Mouse (Mus musculus): ENCODE measurements around the gene Mkrn1. TPM values are rescaled to one million over a fixed set of nuclear protein-coding genes. Genes with fewer than 3 reads are reported as not detected.
A peak's percentile ranks its signal among the peaks of the same experiment; 100 is the strongest.

Gene Mkrn1
- polyA plus RNA-seq, 1 experiment from 2014 or later, result 55.7 TPM

DNA sequence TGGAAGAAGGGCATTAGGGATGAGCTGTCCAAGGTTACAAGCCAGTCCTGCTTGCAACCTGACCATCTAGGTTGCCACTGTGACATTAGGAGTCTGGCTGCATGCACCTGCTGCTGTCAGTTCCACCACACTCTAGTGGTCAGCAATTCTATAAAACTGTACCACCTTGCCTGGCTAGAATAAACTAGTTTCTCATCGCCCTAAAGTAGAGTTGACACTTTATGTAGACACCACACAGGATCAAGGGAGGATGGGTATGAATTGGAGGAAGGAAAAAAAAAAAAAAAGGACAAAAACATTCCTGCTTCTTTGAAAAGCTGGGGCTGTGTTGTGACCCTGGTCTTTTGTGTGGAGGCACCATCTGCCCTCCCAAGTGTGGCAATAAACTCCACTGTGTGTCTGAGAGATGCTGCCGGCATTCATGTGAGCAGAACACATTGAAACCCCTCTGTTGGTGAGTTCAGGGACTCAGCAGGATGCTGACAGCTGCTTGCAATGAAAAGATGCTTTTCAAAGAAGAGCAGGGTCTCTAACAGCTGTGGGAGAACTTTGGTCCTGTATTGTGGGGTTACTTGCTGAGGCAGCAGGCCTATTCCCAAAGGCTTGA is 14.7 kb upstream of the Mkrn1 start:
- Histone ChIP-seq H3K9me3 (replicated peaks; ENCODE audit: control insufficient read depth, low read length) (no peaks in the 10 kb centered on the region), H3K4me1 (ENCODE audit: control insufficient read depth, insufficient read depth, low read length) (no peaks in the 10 kb centered on the region), H3K4me3 (ENCODE audit: low read depth, low read length) (no peak overlapping the region), H3K9ac (replicated peaks; ENCODE audit: low read length) (no peak overlapping the region), H3K27me3 (ENCODE audit: control insufficient read depth, insufficient read depth, low read length) (no peaks in the 10 kb centered on the region), H3K27ac (replicated peaks; ENCODE audit: low read depth, low read length) (no peak overlapping the region), H3K4me2 (ENCODE audit: low read depth, low read length) (no peak overlapping the region), H3K36me3 (replicated peaks; ENCODE audit: control insufficient read depth, insufficient read depth, low read depth, low read length) (no peaks in the 10 kb centered on the region)
- ATAC-seq (replicated peaks; ENCODE audit: insufficient number of reproducible peaks, low FRiP score, low TSS enrichment, low read depth) (no peak; the same call in 1 of the 2 replicates), DNase-seq (ENCODE audit: low spot score) (peak; percentile 5)
- WGBS, result 59% methylated on average over 2 of the region's 2 CpGs

DNA sequence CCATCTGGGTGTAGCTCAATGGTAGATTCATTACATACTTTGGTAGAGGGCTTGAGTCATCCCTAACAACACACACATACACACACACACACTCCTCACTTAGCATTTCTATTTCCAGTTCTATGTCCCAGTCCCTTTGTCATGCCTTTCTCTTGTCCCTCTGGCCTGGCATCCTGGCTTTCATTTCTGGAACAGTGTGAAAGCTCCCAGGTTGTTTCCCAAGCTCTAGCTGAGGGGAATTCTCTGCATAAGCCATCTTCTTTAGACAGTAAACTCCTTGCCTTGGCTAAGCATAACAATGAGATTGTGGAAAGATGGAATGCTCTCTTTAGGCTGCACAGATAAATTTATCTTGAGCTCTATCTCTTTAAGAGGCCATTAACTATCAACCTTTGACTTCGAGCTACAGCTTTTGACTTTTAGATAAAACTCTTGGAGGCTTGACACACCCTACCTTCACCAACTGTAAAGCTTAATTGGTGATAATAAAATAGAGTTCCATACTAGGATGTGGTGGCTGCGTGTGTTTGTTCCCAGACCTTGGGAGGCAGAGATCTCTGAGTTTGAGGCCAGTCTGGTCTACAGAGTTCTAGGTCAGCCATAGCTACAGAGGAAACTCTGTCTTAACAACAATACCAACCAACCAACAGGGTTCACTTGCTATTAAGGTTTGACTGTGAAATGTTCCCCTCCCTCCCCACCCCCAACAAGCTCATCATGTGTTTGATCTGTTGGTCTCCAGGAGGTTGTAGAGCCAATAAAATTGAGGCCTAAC is 14.0 kb upstream of the Mkrn1 start:
- no peak overlapping the region for H3K4me2 ChIP-seq (ENCODE audit: low read depth, low read length)
- no peaks in the 10 kb centered on the region for H3K36me3 ChIP-seq (replicated peaks; ENCODE audit: control insufficient read depth, insufficient read depth, low read depth, low read length)
- H3K4me3 ChIP-seq (ENCODE audit: low read depth, low read length), result no peak overlapping the region
- DNase-seq (ENCODE audit: low spot score) (no peak), ATAC-seq (replicated peaks; ENCODE audit: insufficient number of reproducible peaks, low FRiP score, low TSS enrichment, low read depth) (no peak)
- H3K27ac ChIP-seq (replicated peaks; ENCODE audit: low read depth, low read length), result no peak overlapping the region
- H3K27me3 ChIP-seq (ENCODE audit: control insufficient read depth, insufficient read depth, low read length), result no peaks in the 10 kb centered on the region
- no peaks in the 10 kb centered on the region for H3K9me3 ChIP-seq (replicated peaks; ENCODE audit: control insufficient read depth, low read length)
- no peaks in the 10 kb centered on the region for H3K4me1 ChIP-seq (ENCODE audit: control insufficient read depth, insufficient read depth, low read length)
- no peak overlapping the region for H3K9ac ChIP-seq (replicated peaks; ENCODE audit: low read length)
- WGBS, result 76% methylated on average over 2 of the region's 2 CpGs

DNA sequence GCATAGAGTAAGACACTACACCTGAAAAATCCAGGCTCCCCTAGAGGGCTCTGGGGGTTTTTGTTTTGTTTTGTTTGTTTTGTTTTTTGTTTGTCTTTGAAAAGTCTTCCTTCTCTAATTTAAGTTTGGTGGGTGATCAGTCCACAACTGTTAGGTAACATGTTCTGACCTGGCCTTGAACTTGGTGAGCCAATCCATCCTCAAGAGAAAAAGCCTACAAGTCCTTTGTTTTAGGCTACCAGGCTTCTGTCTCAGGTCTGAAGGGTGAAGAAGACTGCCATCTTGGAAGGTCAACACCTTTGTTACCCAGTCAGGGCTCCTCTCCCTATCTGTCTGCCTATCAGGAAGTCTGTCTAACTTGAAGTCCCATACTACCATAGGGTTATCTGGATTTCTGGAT is 13.4 kb upstream of the Mkrn1 start:
- Histone ChIP-seq H3K27me3 (ENCODE audit: control insufficient read depth, insufficient read depth, low read length) (no peaks in the 10 kb centered on the region), H3K36me3 (replicated peaks; ENCODE audit: control insufficient read depth, insufficient read depth, low read depth, low read length) (no peaks in the 10 kb centered on the region), H3K9ac (replicated peaks; ENCODE audit: low read length) (no peak overlapping the region), H3K27ac (replicated peaks; ENCODE audit: low read depth, low read length) (no peak overlapping the region), H3K4me1 (ENCODE audit: control insufficient read depth, insufficient read depth, low read length) (no peaks in the 10 kb centered on the region), H3K4me2 (ENCODE audit: low read depth, low read length) (no peak overlapping the region), H3K9me3 (replicated peaks; ENCODE audit: control insufficient read depth, low read length) (no peaks in the 10 kb centered on the region), H3K4me3 (ENCODE audit: low read depth, low read length) (no peak overlapping the region)
- DNase-seq (ENCODE audit: low spot score), result no peak
- no peak for ATAC-seq (replicated peaks; ENCODE audit: insufficient number of reproducible peaks, low FRiP score, low TSS enrichment, low read depth)

DNA sequence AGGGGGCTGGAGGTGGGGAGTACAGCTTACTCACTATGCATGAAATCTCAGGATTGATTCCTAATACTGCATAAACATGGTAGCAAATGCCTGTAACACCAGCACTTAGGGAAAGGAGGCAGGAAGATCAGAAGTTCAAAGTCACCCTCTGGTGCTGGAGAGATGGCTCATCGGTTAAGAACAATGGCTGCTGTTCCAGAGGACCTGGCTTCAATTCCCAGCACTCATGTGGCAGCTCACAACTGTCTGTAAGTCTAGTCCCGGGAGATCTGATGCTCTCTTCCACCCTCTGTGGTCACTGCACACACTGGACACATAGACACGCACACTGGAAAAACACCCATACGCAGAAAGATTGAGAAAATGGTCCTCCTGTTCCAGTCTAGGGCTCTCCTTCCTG is 12.9 kb upstream of the Mkrn1 start:
- DNase-seq (ENCODE audit: low spot score) (no peak), ATAC-seq (replicated peaks; ENCODE audit: insufficient number of reproducible peaks, low FRiP score, low TSS enrichment, low read depth) (no peak)
- no peaks in the 10 kb centered on the region for H3K36me3 ChIP-seq (replicated peaks; ENCODE audit: control insufficient read depth, insufficient read depth, low read depth, low read length)
- H3K9me3 ChIP-seq (replicated peaks; ENCODE audit: control insufficient read depth, low read length), result no peaks in the 10 kb centered on the region
- H3K27ac ChIP-seq (replicated peaks; ENCODE audit: low read depth, low read length), result no peak overlapping the region
- no peak overlapping the region for H3K4me3 ChIP-seq (ENCODE audit: low read depth, low read length)
- H3K9ac ChIP-seq (replicated peaks; ENCODE audit: low read length), result no peak overlapping the region
- no peaks in the 10 kb centered on the region for H3K4me1 ChIP-seq (ENCODE audit: control insufficient read depth, insufficient read depth, low read length)
- no peaks in the 10 kb centered on the region for H3K27me3 ChIP-seq (ENCODE audit: control insufficient read depth, insufficient read depth, low read length)
- WGBS, result 87% methylated on average over 4 of the region's 4 CpGs
- no peak overlapping the region for H3K4me2 ChIP-seq (ENCODE audit: low read depth, low read length)

DNA sequence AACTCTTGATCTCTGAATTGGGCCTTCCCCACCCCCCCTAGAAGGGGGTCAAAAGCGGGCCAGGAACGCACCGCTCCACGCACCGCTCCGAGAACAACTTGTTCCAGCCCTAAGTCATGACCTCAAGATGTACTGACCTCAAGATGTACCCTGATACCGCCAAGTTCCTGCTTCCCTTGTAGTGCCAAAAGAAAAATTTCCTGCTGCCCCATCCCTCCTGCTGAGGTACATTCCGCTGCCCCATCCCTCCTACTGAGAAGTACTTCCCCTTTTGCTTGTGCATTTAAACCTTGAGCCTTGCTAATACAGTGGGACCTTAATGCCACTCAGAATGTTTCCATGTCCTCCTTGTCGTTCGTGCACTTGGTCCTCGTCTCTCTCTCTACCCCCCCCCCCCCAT is 10.5 kb upstream of the Mkrn1 start:
- no peaks in the 10 kb centered on the region for H3K4me1 ChIP-seq (ENCODE audit: control insufficient read depth, insufficient read depth, low read length)
- no peaks in the 10 kb centered on the region for H3K27me3 ChIP-seq (ENCODE audit: control insufficient read depth, insufficient read depth, low read length)
- ATAC-seq (replicated peaks; ENCODE audit: insufficient number of reproducible peaks, low FRiP score, low TSS enrichment, low read depth), result no peak
- WGBS, result 70% methylated on average over 11 of the region's 11 CpGs
- no peak overlapping the region for H3K4me3 ChIP-seq (ENCODE audit: low read depth, low read length)
- no peak overlapping the region for H3K27ac ChIP-seq (replicated peaks; ENCODE audit: low read depth, low read length)
- H3K9ac ChIP-seq (replicated peaks; ENCODE audit: low read length), result no peak overlapping the region
- H3K36me3 ChIP-seq (replicated peaks; ENCODE audit: control insufficient read depth, insufficient read depth, low read depth, low read length), result no peaks in the 10 kb centered on the region
- DNase-seq (ENCODE audit: low spot score), result no peak
- no peak overlapping the region for H3K4me2 ChIP-seq (ENCODE audit: low read depth, low read length)
- no peaks in the 10 kb centered on the region for H3K9me3 ChIP-seq (replicated peaks; ENCODE audit: control insufficient read depth, low read length)

DNA sequence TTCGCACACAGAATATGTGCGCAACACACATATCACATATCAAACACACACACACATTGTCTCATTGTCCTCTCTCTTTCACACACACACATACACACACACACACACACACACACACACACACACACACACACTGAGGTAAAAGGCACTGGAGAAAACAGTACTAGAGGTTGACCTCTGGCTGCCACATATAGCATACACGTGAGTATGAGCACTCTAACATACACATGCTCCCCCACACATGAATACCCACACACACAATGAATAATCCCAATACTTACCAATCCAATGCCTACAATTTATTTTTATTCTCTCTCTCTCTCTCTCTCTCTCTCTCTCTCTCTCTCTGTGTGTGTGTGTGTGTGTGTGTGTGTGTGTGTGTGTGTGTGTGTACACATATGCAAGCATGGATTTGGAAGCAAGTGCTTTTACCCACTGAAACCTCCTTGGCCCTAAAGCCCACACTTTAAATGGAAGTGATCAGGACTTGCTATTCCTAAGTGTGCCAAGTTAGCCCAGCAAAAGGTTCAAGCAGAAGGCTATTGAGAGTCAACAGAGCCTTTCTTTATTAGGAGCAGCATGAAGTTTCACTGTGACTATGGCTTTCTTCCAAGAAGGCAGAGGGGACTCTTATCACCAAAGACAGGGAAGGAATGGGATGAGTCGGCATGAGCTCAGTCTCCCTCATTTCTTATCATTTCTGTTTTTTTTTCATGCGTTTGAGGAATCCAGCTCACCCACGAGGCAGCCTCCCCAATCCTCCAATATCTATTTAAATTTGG is 8.9 kb upstream of the Mkrn1 start:
- Histone ChIP-seq H3K9me3 (replicated peaks; ENCODE audit: control insufficient read depth, low read length) (no peaks in the 10 kb centered on the region), H3K27me3 (ENCODE audit: control insufficient read depth, insufficient read depth, low read length) (no peaks in the 10 kb centered on the region), H3K4me1 (ENCODE audit: control insufficient read depth, insufficient read depth, low read length) (no peaks in the 10 kb centered on the region), H3K36me3 (replicated peaks; ENCODE audit: control insufficient read depth, insufficient read depth, low read depth, low read length) (no peaks in the 10 kb centered on the region), H3K27ac (replicated peaks; ENCODE audit: low read depth, low read length) (no peak overlapping the region), H3K4me2 (ENCODE audit: low read depth, low read length) (no peak overlapping the region), H3K9ac (replicated peaks; ENCODE audit: low read length) (no peak overlapping the region), H3K4me3 (ENCODE audit: low read depth, low read length) (no peak overlapping the region)
- WGBS, result 83% methylated on average over 6 of the region's 6 CpGs
- DNase-seq (ENCODE audit: low spot score) (no peak), ATAC-seq (replicated peaks; ENCODE audit: insufficient number of reproducible peaks, low FRiP score, low TSS enrichment, low read depth) (no peak)

DNA sequence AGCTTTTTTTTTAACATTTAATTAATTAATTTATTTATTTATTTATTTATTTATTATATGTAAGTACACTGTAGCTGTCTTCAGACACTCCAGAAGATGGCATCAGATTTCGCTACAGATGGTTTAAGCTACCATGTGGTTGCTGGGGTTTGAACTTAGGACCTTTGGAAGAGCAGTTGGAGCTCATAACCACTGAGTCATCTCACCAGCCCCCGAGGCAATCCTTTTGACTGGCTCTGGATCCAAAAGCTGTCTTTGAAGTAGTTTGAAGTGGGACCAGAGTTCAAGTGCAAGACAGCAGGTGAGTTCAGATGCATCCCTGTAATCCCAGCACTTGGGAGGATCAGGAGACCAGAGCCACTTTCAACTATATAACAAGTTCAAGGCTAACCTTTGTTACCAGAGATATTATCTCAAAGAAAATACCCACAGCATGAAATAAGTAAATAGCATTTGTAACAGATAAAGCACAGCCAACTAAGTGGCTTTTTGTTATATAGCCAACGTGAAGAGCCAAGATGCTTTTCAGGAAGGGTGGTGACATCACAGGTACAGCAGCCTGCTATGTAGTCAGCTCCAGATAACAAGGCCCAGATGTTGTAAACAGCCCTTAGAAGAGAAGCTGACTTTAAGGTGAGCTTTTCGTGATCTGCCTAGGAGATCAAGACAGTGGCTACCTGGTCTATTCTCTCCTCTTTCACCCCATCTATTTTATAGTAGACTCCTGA is 7.2 kb upstream of the Mkrn1 start:
- Histone ChIP-seq H3K36me3 (replicated peaks; ENCODE audit: control insufficient read depth, insufficient read depth, low read depth, low read length) (no peaks in the 10 kb centered on the region), H3K4me1 (ENCODE audit: control insufficient read depth, insufficient read depth, low read length) (no peaks in the 10 kb centered on the region), H3K27me3 (ENCODE audit: control insufficient read depth, insufficient read depth, low read length) (no peaks in the 10 kb centered on the region), H3K4me2 (ENCODE audit: low read depth, low read length) (no peak overlapping the region), H3K9me3 (replicated peaks; ENCODE audit: control insufficient read depth, low read length) (no peaks in the 10 kb centered on the region), H3K27ac (replicated peaks; ENCODE audit: low read depth, low read length) (no peak overlapping the region), H3K4me3 (ENCODE audit: low read depth, low read length) (no peak overlapping the region), H3K9ac (replicated peaks; ENCODE audit: low read length) (no peak overlapping the region)
- no peak for DNase-seq (ENCODE audit: low spot score)
- no peak for ATAC-seq (replicated peaks; ENCODE audit: insufficient number of reproducible peaks, low FRiP score, low TSS enrichment, low read depth)
- WGBS, result 64% methylated on average over 4 of the region's 4 CpGs

All from embryonic facial prominence, embryonic 11.5 days (tissue).